Comparison of ENCODE assay signal across 39 mouse cellular contexts in genomic region chr8:105743301-105743700, GRCm38 (mm10). TPM values are rescaled to one million over a fixed set of nuclear protein-coding genes. Genes with fewer than 3 reads are reported as not detected.
A peak's percentile ranks its signal among the peaks of the same experiment; 100 is the strongest.
DNase-seq lines count a peak whose midpoint lies in the region; TF ChIP-seq lines count a peak whose summit lies in the region.
"Had no signal": no experiment of that assay in that cellular context is flagged by ENCODE, and none has a peak within 500 bp of the region (broad histone marks: within the 10 kb centered on the region; RNA-seq: fewer than 3 reads in every experiment).

No protein-coding gene starts in this region.

- no peak for TF ChIP-seq EP300 in CH12.LX (IDR thresholded peaks at IDR 0.05; ENCODE audit: low read length)

- H3K4me1 ChIP-seq in CH12.LX (ENCODE audit: control insufficient read depth in 1 of 2, insufficient read depth in 2 of 2) = peaks cover 14 to 42% of the 10 kb centered on the region in 2 experiments
- H3K4me1 ChIP-seq: forebrain, embryonic 12.5 days; hindbrain, embryonic 12.5 days had no signal

- no peak for TF ChIP-seq RAD21 in CH12.LX (IDR thresholded peaks at IDR 0.05; ENCODE audit: low read depth, low read length)

- H3K79me2 ChIP-seq in CH12.LX (replicated peaks; ENCODE audit: control insufficient read depth, extremely low read depth, insufficient read depth, poor library complexity, severe bottlenecking) = no peaks in the 10 kb centered on the region

- dilution Hi-C loops in CH12.LX (cut with MboI; ENCODE audit: extremely low pct_ligation_motif_present, extremely low pct_unique_long_range_greater_than_20kb, low sequenced_read_pairs) = no loop called here

- no peaks in the 10 kb centered on the region for H3K36me3 ChIP-seq in CH12.LX (replicated peaks in 1 of 2; ENCODE audit: control insufficient read depth in 1 of 2, insufficient read depth in 1 of 2, low read length in 1 of 2)
- H3K36me3 ChIP-seq: hindbrain, embryonic 12.5 days; intestine, embryonic 15.5 days; kidney, embryonic 15.5 days; liver, embryonic 12.5 days had no signal

- H3K27me3 ChIP-seq in CH12.LX (replicated peaks) = no peaks in the 10 kb centered on the region
- H3K27me3 ChIP-seq: forebrain, embryonic 12.5 days; hindbrain, embryonic 12.5 days; intestine, embryonic 15.5 days; kidney, embryonic 15.5 days; limb, embryonic 13.5 days; liver, embryonic 12.5 days; midbrain, embryonic 13.5 days; Patski had no signal

- TF ChIP-seq POLR2A in CH12.LX (IDR thresholded peaks at IDR 0.05; ENCODE audit: low read depth, low read length) = no peak

- H3K4me2 ChIP-seq in CH12.LX (ENCODE audit: insufficient read depth, low read depth, poor library complexity, severe bottlenecking) = no peak overlapping the region
- H3K4me2 ChIP-seq: forebrain, embryonic 12.5 days; heart, embryonic 11.5 days; hindbrain, embryonic 12.5 days; intestine, embryonic 15.5 days; kidney, embryonic 15.5 days; limb, embryonic 13.5 days; liver, embryonic 12.5 days; midbrain, embryonic 13.5 days had no signal

- no peak for TF ChIP-seq CTCF in CH12.LX (conservative IDR thresholded peaks at IDR 0.05 in 1 of 2, IDR thresholded peaks at IDR 0.05 in 1 of 2; ENCODE audit: low read depth in 2 of 2, low read length in 2 of 2)

- DNase-seq in kidney, adult 9 months = peak; percentile 30
- DNase-seq in kidney, adult 11 months = no peak
- DNase-seq in CH12.LX (ENCODE audit: extremely low read depth) = peak; percentile 32
- DNase-seq in R1 (ENCODE audit: low read depth, low spot score) = peak; percentile 20
- DNase-seq in mesoderm, embryonic 11.5 days (ENCODE audit: low read depth, low spot score) = peak; percentile 40
- no peak for DNase-seq in layer of hippocampus, postnatal 14 days (ENCODE audit: low spot score in 2 of 2)
- DNase-seq in yolk sac, embryonic 10.5 days (ENCODE audit: low spot score) = no peak
- no peak for DNase-seq in thymus, postnatal 4 days
- DNase-seq: adrenal gland, postnatal 10 days; B cell, adult 2 months; cerebellum, adult 11-12 months; cerebellum, postnatal 14 days; forebrain, postnatal 0 days; heart, adult 11 months; heart, postnatal 36 days; liver, postnatal 0 days; lung, postnatal 36 days; right cerebral cortex, postnatal 25 days; spleen, adult 18-20 months; thymus, postnatal 36 days had no signal

- H3K9me3 ChIP-seq in CH12.LX (replicated peaks; ENCODE audit: low read length) = no peaks in the 10 kb centered on the region
- H3K9me3 ChIP-seq: forebrain, embryonic 12.5 days; hindbrain, embryonic 12.5 days; intestine, embryonic 15.5 days; kidney, embryonic 15.5 days; limb, embryonic 13.5 days; liver, embryonic 12.5 days; midbrain, embryonic 13.5 days had no signal

- H3K4me3 ChIP-seq in CH12.LX (replicated peaks in 1 of 3; ENCODE audit: low read depth in 2 of 3, low read length in 2 of 3, poor library complexity in 1 of 3) = no peak overlapping the region
- H3K4me3 ChIP-seq: erythroblast, embryonic 14.5 days; forebrain, embryonic 12.5 days; hindbrain, embryonic 12.5 days; intestine, embryonic 15.5 days; kidney, embryonic 15.5 days; left cerebral cortex, adult 2 months; limb, embryonic 13.5 days; liver, embryonic 12.5 days; midbrain, embryonic 13.5 days had no signal

- no peak overlapping the region for H3K27ac ChIP-seq in CH12.LX (ENCODE audit: insufficient read depth, low read depth)
- H3K27ac ChIP-seq: forebrain, embryonic 12.5 days; hindbrain, embryonic 12.5 days; hindbrain, postnatal 0 days; intestine, embryonic 15.5 days; kidney, embryonic 15.5 days; left cerebral cortex, adult 2 months; limb, embryonic 13.5 days; liver, embryonic 12.5 days; midbrain, embryonic 13.5 days had no signal

- in situ Hi-C loops in CH12.LX (cut with MboI; ENCODE audit: low pct_ligation_motif_present, low pct_unique_long_range_greater_than_20kb, low sequenced_read_pairs) = no loop called here

- no peak overlapping the region for H3K9ac ChIP-seq in CH12.LX (ENCODE audit: insufficient read depth, low read depth)
- H3K9ac ChIP-seq: forebrain, embryonic 12.5 days; forebrain, postnatal 0 days; hindbrain, embryonic 12.5 days; intestine, embryonic 15.5 days; kidney, embryonic 15.5 days; limb, embryonic 13.5 days; liver, postnatal 0 days; midbrain, embryonic 13.5 days had no signal

TF ChIP-seq in CH12.LX, 34 proteins besides CTCF, POLR2A, EP300 and RAD21:
- no peak for TF ChIP-seq ZNF384 (IDR thresholded peaks at IDR 0.05; ENCODE audit: low read depth, low read length)
- TF ChIP-seq USF2 (conservative IDR thresholded peaks at IDR 0.05; ENCODE audit: low read depth, low read length) = no peak
- TF ChIP-seq BHLHE40 (IDR thresholded peaks at IDR 0.05; ENCODE audit: low read depth, low read length) = no peak
- no peak for TF ChIP-seq MXI1 (IDR thresholded peaks at IDR 0.05; ENCODE audit: low read depth, low read length)

RNA-seq across cellular contexts. Expression of gene Gfod2, which starts 15.2 kb away (rescaled TPM):
- 3.1 and 4.7 TPM in 2 replicates for total RNA-seq in CH12.LX (2012; rRNA removed)
- 1.7 and 1.8 TPM in 2 replicates for total RNA-seq in CH12.LX (2014; rRNA removed)
- polyA plus RNA-seq in CH12.LX (2012; ENCODE audit: insufficient read length, low read depth) = 3.1 and 3.4 TPM in 2 replicates
- total RNA-seq in layer of hippocampus, postnatal 14 days (2021) = 10 to 100 TPM; 21.5 to 26.7 TPM
- total RNA-seq: monocyte, adult 5-6 weeks had no signal

RNA-seq across cellular contexts. Expression of gene Enkd1, which starts 35.3 kb away (rescaled TPM):
- total RNA-seq in CH12.LX (2012; rRNA removed) = 25.2 and 27.4 TPM in 2 replicates
- 15.6 and 17.7 TPM in 2 replicates for total RNA-seq in CH12.LX (2014; rRNA removed)
- polyA plus RNA-seq in CH12.LX (2012; ENCODE audit: insufficient read length, low read depth) = 30.8 and 35.9 TPM in 2 replicates
- total RNA-seq in layer of hippocampus, postnatal 14 days (2021) = 1 to 10 TPM; 8.6 to 9.0 TPM
- total RNA-seq: monocyte, adult 5-6 weeks had no signal

RNA-seq across cellular contexts. Expression of gene 4933405L10Rik, which starts 35.8 kb away (rescaled TPM):
- total RNA-seq in CH12.LX (2012; rRNA removed) (0.25 TPM in 1 of 2 replicates, not detected in the other), CH12.LX (2014; rRNA removed) (not detected in 2 replicates)
- polyA plus RNA-seq in CH12.LX (2012; ENCODE audit: insufficient read length, low read depth) = not detected in 2 replicates
- total RNA-seq in layer of hippocampus, postnatal 14 days (2021) = not detected
- total RNA-seq: adrenal gland, postnatal 10 days; forebrain, postnatal 0 days; gastrocnemius, postnatal 14 days; heart, postnatal 36 days; hindbrain, postnatal 0 days; layer of hippocampus, postnatal 10 days; megakaryocyte, adult 5-6 weeks; monocyte, adult 5-6 weeks had no signal
- polyA plus RNA-seq: activated CD4-positive, CD25-positive, alpha-beta regulatory T cell, adult 4 months; erythroblast, embryonic 14.5 days; heart, embryonic 16.5 days; limb, embryonic 13.5 days; liver, postnatal 0 days; stomach, embryonic 16.5 days had no signal

RNA-seq across cellular contexts. Expression of gene Pard6a, which starts 42.4 kb away (rescaled TPM):
- total RNA-seq in CH12.LX (2012; rRNA removed) = 17.5 and 32.3 TPM in 2 replicates
- 18.9 and 23.3 TPM in 2 replicates for total RNA-seq in CH12.LX (2014; rRNA removed)
- 10.0 and 15.9 TPM in 2 replicates for polyA plus RNA-seq in CH12.LX (2012; ENCODE audit: insufficient read length, low read depth)
- total RNA-seq in layer of hippocampus, postnatal 14 days (2021) = 10 to 100 TPM; 36.8 to 38.4 TPM

RNA-seq across cellular contexts. Expression of gene Acd, which starts 42.4 kb away (rescaled TPM):
- total RNA-seq in CH12.LX (2012; rRNA removed) (10.9 and 11.9 TPM in 2 replicates), CH12.LX (2014; rRNA removed) (4.8 and 5.2 TPM in 2 replicates)
- 31.8 and 40.0 TPM in 2 replicates for polyA plus RNA-seq in CH12.LX (2012; ENCODE audit: insufficient read length, low read depth)
- 10 to 100 TPM; 42.8 to 43.5 TPM for total RNA-seq in layer of hippocampus, postnatal 14 days (2021)

Comparison
In these comparisons a context has a peak if more than half of its experiments do, and no peak if none do; other contexts are left out.
1. DNase-seq: peak in kidney, adult 9 months (single experiment), CH12.LX (single experiment), R1 (single experiment) and mesoderm, embryonic 11.5 days (single experiment); none in kidney, adult 11 months (single experiment), layer of hippocampus, postnatal 14 days (0 of 2), yolk sac, embryonic 10.5 days (single experiment) and thymus, postnatal 4 days (single experiment).